Mouse (Mus musculus) olfactory bulb, adult 2 months (tissue): Measurements from ENCODE around the gene Gm17535.
"Not testable (repeated sequence)": the region's sequence is repeated elsewhere in the genome, so short reads cannot be mapped to it uniquely, and the experiment has no call there.

Experiments used
- CTCF ChIP-seq: fragments of 200-500 bp; IDR thresholded peaks from 2 replicates; pipeline ENCODE4 v1.5.1; 2012; ENCODE audit warnings: low read depth, mild to moderate bottlenecking, low read length, moderate library complexity; ENCODE audit not compliant: insufficient read depth
- POLR2A ChIP-seq: fragments of 200-500 bp; IDR thresholded peaks from 2 replicates; pipeline ENCODE4 v1.6.1; 2012; ENCODE audit warnings: mild to moderate bottlenecking, low read depth, low read length, moderate library complexity; ENCODE audit not compliant: insufficient read depth

- not testable (repeated sequence) for TF ChIP-seq CTCF, POLR2A
Observed at GRCm38 (mm10) chr9:3034299-3034698, at the start of gene Gm17535.
